In the genomic region with DNA sequence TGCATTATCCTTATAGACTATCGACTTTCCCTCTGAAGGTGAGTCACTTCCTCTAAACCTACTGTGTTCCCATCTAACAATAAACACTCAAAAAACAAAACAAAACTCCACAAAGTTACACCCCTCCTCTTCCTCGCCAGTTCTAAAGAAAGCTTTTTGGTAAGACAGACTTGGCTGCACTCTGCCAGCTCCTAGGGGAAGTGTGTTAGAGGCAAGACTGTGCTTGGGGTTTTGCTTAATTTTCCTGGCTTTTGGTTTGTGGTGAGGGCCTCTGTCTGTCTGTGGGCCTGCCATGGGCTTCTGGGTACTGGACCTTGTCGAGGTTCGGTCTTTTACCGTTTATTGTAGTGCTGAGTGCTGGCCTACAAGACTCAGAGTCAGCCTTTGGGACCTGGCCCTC, we compare ENCODE assay signal across 32 mouse cellular contexts. TPM values are rescaled to one million over a fixed set of nuclear protein-coding genes. Genes with fewer than 3 reads are reported as not detected.
"Had no signal": no experiment of that assay in that cellular context is flagged by ENCODE, and none has a peak within 500 bp of the region (broad histone marks: within the 10 kb centered on the region; RNA-seq: fewer than 3 reads in every experiment).

No protein-coding gene starts in this region.

- H3K27ac ChIP-seq: heart, adult 2 months; heart, embryonic 13.5 days; heart, embryonic 15.5 days; hindbrain, embryonic 13.5 days; hindbrain, embryonic 15.5 days; hindbrain, postnatal 0 days; kidney, embryonic 15.5 days; kidney, postnatal 0 days; limb, embryonic 13.5 days; limb, embryonic 15.5 days; liver, embryonic 13.5 days; liver, embryonic 15.5 days had no signal

- H3K36me3 ChIP-seq: heart, embryonic 13.5 days; heart, embryonic 15.5 days; hindbrain, embryonic 13.5 days; hindbrain, embryonic 15.5 days; kidney, embryonic 15.5 days; limb, embryonic 13.5 days; limb, embryonic 15.5 days; liver, embryonic 13.5 days; liver, embryonic 15.5 days had no signal

- H3K4me3 ChIP-seq: heart, adult 2 months; heart, embryonic 13.5 days; heart, embryonic 15.5 days; hindbrain, embryonic 13.5 days; hindbrain, embryonic 15.5 days; kidney, embryonic 15.5 days; limb, embryonic 13.5 days; limb, embryonic 15.5 days; liver, embryonic 13.5 days; liver, embryonic 15.5 days had no signal

- H3K27me3 ChIP-seq: heart, embryonic 13.5 days; heart, embryonic 15.5 days; hindbrain, embryonic 13.5 days; hindbrain, embryonic 15.5 days; limb, embryonic 13.5 days; limb, embryonic 15.5 days had no signal

- H3K9ac ChIP-seq: heart, embryonic 13.5 days; heart, embryonic 15.5 days; hindbrain, embryonic 13.5 days; hindbrain, embryonic 15.5 days; kidney, embryonic 15.5 days; limb, embryonic 13.5 days; limb, embryonic 15.5 days; liver, embryonic 13.5 days; liver, embryonic 15.5 days; liver, postnatal 0 days had no signal

- H3K4me2 ChIP-seq: heart, embryonic 11.5 days; heart, embryonic 13.5 days; heart, embryonic 15.5 days; hindbrain, embryonic 13.5 days; hindbrain, embryonic 15.5 days; kidney, embryonic 15.5 days; limb, embryonic 13.5 days; limb, embryonic 15.5 days; liver, embryonic 13.5 days; liver, embryonic 15.5 days had no signal

- DNase-seq: gastrocnemius, postnatal 14 days; gastrocnemius, postnatal 36 days; heart, adult 11 months; heart, adult 2 months; heart, postnatal 14 days; heart, postnatal 36 days; kidney, adult 11 months; kidney, adult 2 months; kidney, postnatal 14 days; kidney, postnatal 36 days; layer of hippocampus, adult 9-11 months; layer of hippocampus, postnatal 36 days; left cerebral cortex, postnatal 4 days; liver, embryonic 13.5 days; liver, postnatal 0 days had no signal

- H3K9me3 ChIP-seq: heart, embryonic 13.5 days; heart, embryonic 15.5 days; hindbrain, embryonic 13.5 days; hindbrain, embryonic 15.5 days; kidney, embryonic 15.5 days; limb, embryonic 13.5 days; limb, embryonic 15.5 days; liver, embryonic 13.5 days; liver, embryonic 15.5 days had no signal

- ATAC-seq: hindbrain, postnatal 0 days; intestine, embryonic 16.5 days; liver, postnatal 0 days had no signal

- H3K4me1 ChIP-seq: heart, embryonic 13.5 days; heart, embryonic 15.5 days; hindbrain, embryonic 13.5 days; hindbrain, embryonic 15.5 days; liver, embryonic 15.5 days had no signal

RNA-seq across cellular contexts. Expression of a gene that starts 5.6 kb away (rescaled TPM):
- polyA plus RNA-seq: heart, embryonic 11.5 days; liver, adult 2 months had no signal

RNA-seq across cellular contexts. Expression of a gene that starts 8.9 kb away (rescaled TPM):
- polyA plus RNA-seq: heart, embryonic 11.5 days; heart, postnatal 0 days; hindbrain, embryonic 11.5 days; hindbrain, embryonic 13.5 days; hindbrain, embryonic 15.5 days; hindbrain, postnatal 0 days; kidney, postnatal 0 days; limb, embryonic 11.5 days had no signal

RNA-seq across cellular contexts. Expression of a gene that starts 53.0 kb away (rescaled TPM):
- polyA plus RNA-seq: heart, adult 2 months; large intestine, adult 2 months had no signal
